In genomic region chr2:180444957-180445785, GRCm38 (mm10) we compare ENCODE assay signal across 17 mouse cellular contexts. TPM values are rescaled to one million over a fixed set of nuclear protein-coding genes. Genes with fewer than 3 reads are reported as not detected.
DNase-seq lines count a peak whose midpoint lies in the region; ATAC-seq and TF ChIP-seq lines count a peak whose summit lies in the region.
"Had no signal": no experiment of that assay in that cellular context is flagged by ENCODE, and none has a peak within 500 bp of the region (broad histone marks: within the 10 kb centered on the region; RNA-seq: fewer than 3 reads in every experiment).

No protein-coding gene starts in this region.

- 29% methylated on average over 9 of the region's 9 CpGs for WGBS in heart, postnatal 0 days
- 41% methylated on average over 8 of the region's 9 CpGs for WGBS in midbrain, postnatal 0 days

- H3K4me1 ChIP-seq in heart, postnatal 0 days (ENCODE audit: control insufficient read depth, insufficient read depth) = peaks cover 6% of the 10 kb centered on the region; the same call in 1 of the 2 replicates
- no peaks in the 10 kb centered on the region for H3K4me1 ChIP-seq in midbrain, postnatal 0 days (ENCODE audit: insufficient read depth, low read length)

- TF ChIP-seq CTCF in heart, postnatal 0 days (IDR thresholded peaks at IDR 0.05; ENCODE audit: low read depth) = no peak
- TF ChIP-seq CTCF in midbrain, postnatal 0 days (IDR thresholded peaks at IDR 0.05) = no peak

- ATAC-seq in heart, postnatal 0 days (ENCODE audit: insufficient read depth, low read depth) = no peak
- ATAC-seq in midbrain, postnatal 0 days (ENCODE audit: low FRiP score) = no peak
- ATAC-seq: midbrain, embryonic 13.5 days had no signal

- H3K9ac ChIP-seq in heart, postnatal 0 days (replicated peaks; ENCODE audit: low read depth, low read length) = no peak overlapping the region
- no peak overlapping the region for H3K9ac ChIP-seq in midbrain, postnatal 0 days (replicated peaks; ENCODE audit: low read length, poor library complexity, severe bottlenecking)
- H3K9ac ChIP-seq: midbrain, embryonic 13.5 days; neural tube, embryonic 15.5 days; stomach, embryonic 15.5 days had no signal

- 0 out of 2 replicates have a peak overlapping the region, but pooled peaks have one; percentile 30 for H3K27ac ChIP-seq in heart, postnatal 0 days (ENCODE audit: low read depth)
- H3K27ac ChIP-seq in midbrain, postnatal 0 days (ENCODE audit: low read depth, low read length) = no peak overlapping the region
- H3K27ac ChIP-seq: hindbrain, embryonic 10.5 days; left cerebral cortex, adult 2 months; midbrain, embryonic 13.5 days; neural tube, embryonic 15.5 days; stomach, embryonic 15.5 days had no signal

- no peak for DNase-seq in heart, postnatal 0 days (ENCODE audit: low spot score)
- DNase-seq in heart, adult 11 months = no peak
- DNase-seq in A20 (ENCODE audit: low read depth, low spot score) (peak; percentile 65), ZHBTc4 (ENCODE audit: low read depth, low spot score) (peak; percentile 69)
- peak; percentile 69 for DNase-seq in naive thymus-derived CD4-positive, alpha-beta T cell, adult 2 months (ENCODE audit: low read depth)
- DNase-seq in cerebellum, postnatal 36 days = no peak
- DNase-seq in midbrain, postnatal 0 days (ENCODE audit: low spot score) = no peak
- no peak for DNase-seq in ovary, postnatal 14 days (ENCODE audit: low spot score)
- DNase-seq: adrenal gland, postnatal 36 days; cerebellum, adult 11-12 months; lung, postnatal 10 days had no signal

- no peak overlapping the region for H3K4me2 ChIP-seq in heart, postnatal 0 days (ENCODE audit: low read depth, low read length)
- no peak overlapping the region for H3K4me2 ChIP-seq in midbrain, postnatal 0 days (ENCODE audit: low read depth, low read length, poor library complexity, severe bottlenecking)
- H3K4me2 ChIP-seq: liver, embryonic 11.5 days; midbrain, embryonic 13.5 days; neural tube, embryonic 15.5 days; stomach, embryonic 15.5 days had no signal

- H3K4me3 ChIP-seq in heart, postnatal 0 days (ENCODE audit: low read depth, low read length) = no peak overlapping the region
- no peak overlapping the region for H3K4me3 ChIP-seq in midbrain, postnatal 0 days (ENCODE audit: low read depth, low read length)
- H3K4me3 ChIP-seq: hindbrain, embryonic 10.5 days; left cerebral cortex, adult 2 months; midbrain, embryonic 13.5 days; neural tube, embryonic 15.5 days; stomach, embryonic 15.5 days had no signal

- TF ChIP-seq EP300 in heart, postnatal 0 days (IDR thresholded peaks at IDR 0.05; ENCODE audit: low read depth) = no peak

- H3K36me3 ChIP-seq in heart, postnatal 0 days (replicated peaks; ENCODE audit: control insufficient read depth, insufficient read depth, low read length) = no peaks in the 10 kb centered on the region
- H3K36me3 ChIP-seq in midbrain, postnatal 0 days (ENCODE audit: insufficient read depth, low read length) = no peaks in the 10 kb centered on the region
- H3K36me3 ChIP-seq: hindbrain, embryonic 10.5 days; midbrain, embryonic 13.5 days; neural tube, embryonic 15.5 days; stomach, embryonic 15.5 days had no signal

- H3K9me3 ChIP-seq in heart, postnatal 0 days (replicated peaks; ENCODE audit: control insufficient read depth, low read length) = no peaks in the 10 kb centered on the region
- no peaks in the 10 kb centered on the region for H3K9me3 ChIP-seq in midbrain, postnatal 0 days (ENCODE audit: low read length)
- H3K9me3 ChIP-seq: hindbrain, embryonic 10.5 days; midbrain, embryonic 13.5 days; neural tube, embryonic 15.5 days; stomach, embryonic 15.5 days had no signal

- no peaks in the 10 kb centered on the region for H3K27me3 ChIP-seq in heart, postnatal 0 days (ENCODE audit: control insufficient read depth, insufficient read depth, low read length)
- no peaks in the 10 kb centered on the region for H3K27me3 ChIP-seq in midbrain, postnatal 0 days (ENCODE audit: insufficient read depth, low read length)
- H3K27me3 ChIP-seq: neural tube, embryonic 15.5 days; stomach, embryonic 15.5 days had no signal

RNA-seq across cellular contexts. Expression of gene Slco4a1, which starts 10.9 kb away (rescaled TPM):
- total RNA-seq in heart, postnatal 0 days (2014; rRNA removed; ENCODE audit: low replicate concordance) = 0.50 TPM in 1 of 2 replicates, not detected in the other
- polyA plus RNA-seq in heart, postnatal 0 days (2015; fragmentation: Nextera tagmentation; extraction: Ambion mirVana) = not detected in 2 replicates
- 1.5 and 5.1 TPM in 2 replicates for total RNA-seq in midbrain, postnatal 0 days (2014; rRNA removed)
- 2.5 and 2.8 TPM in 2 replicates for polyA plus RNA-seq in midbrain, postnatal 0 days (2015; fragmentation: Nextera tagmentation; extraction: Ambion mirVana)

RNA-seq across cellular contexts. Expression of gene Ntsr1, which starts 54.6 kb away (rescaled TPM):
- 0.08 and 1.1 TPM in 2 replicates for total RNA-seq in heart, postnatal 0 days (2014; rRNA removed; ENCODE audit: low replicate concordance)
- polyA plus RNA-seq in heart, postnatal 0 days (2015; fragmentation: Nextera tagmentation; extraction: Ambion mirVana) = 0.40 and 0.75 TPM in 2 replicates
- 12.6 and 15.2 TPM in 2 replicates for total RNA-seq in midbrain, postnatal 0 days (2014; rRNA removed)
- polyA plus RNA-seq in midbrain, postnatal 0 days (2015; fragmentation: Nextera tagmentation; extraction: Ambion mirVana) = 4.1 and 4.7 TPM in 2 replicates
- total RNA-seq: adrenal gland, postnatal 36 days had no signal

Comparison
In these comparisons a context has a peak if more than half of its experiments do, and no peak if none do; other contexts are left out.
1. DNase-seq: peak in A20 (single experiment), ZHBTc4 (single experiment) and naive thymus-derived CD4-positive, alpha-beta T cell, adult 2 months (single experiment); none in heart, postnatal 0 days (single experiment), heart, adult 11 months (single experiment), cerebellum, postnatal 36 days (0 of 2), midbrain, postnatal 0 days (single experiment) and ovary, postnatal 14 days (single experiment).